Mouse (Mus musculus): ENCODE data around the gene March8. TPM values are rescaled to one million over a fixed set of nuclear protein-coding genes. Genes with fewer than 3 reads are reported as not detected.

The March8 gene
- polyA plus RNA-seq (2015; fragmentation: Illumina TruSeq; extraction: RNeasy Lipid Tissue Mini Kit (QIAGEN cat#74804); ENCODE audit: insufficient read depth, low read depth, low replicate concordance) = 15.3 TPM

GRCm38 (mm10) chr6:116337835-116338501 lies at the start of gene March8:
March8 (plus strand) TSS chr6:116338024.

Other genes with a start within 250 kb of the March8 start
- 3.4 TPM for gene Tmcc1, start 144.5 kb upstream of the March8 start, polyA plus RNA-seq (2015; fragmentation: Illumina TruSeq; extraction: RNeasy Lipid Tissue Mini Kit (QIAGEN cat#74804); ENCODE audit: insufficient read depth, low read depth, low replicate concordance)
- gene Washc2, start 130.0 kb upstream of the March8 start, polyA plus RNA-seq (2015; fragmentation: Illumina TruSeq; extraction: RNeasy Lipid Tissue Mini Kit (QIAGEN cat#74804); ENCODE audit: insufficient read depth, low read depth, low replicate concordance) = 10.4 TPM
- gene Zfand4, start 73.8 kb upstream of the March8 start, polyA plus RNA-seq (2015; fragmentation: Illumina TruSeq; extraction: RNeasy Lipid Tissue Mini Kit (QIAGEN cat#74804); ENCODE audit: insufficient read depth, low read depth, low replicate concordance) = 0.26 TPM
- 2.1 TPM for gene Alox5, start 123.2 kb downstream of the March8 start, polyA plus RNA-seq (2015; fragmentation: Illumina TruSeq; extraction: RNeasy Lipid Tissue Mini Kit (QIAGEN cat#74804); ENCODE audit: insufficient read depth, low read depth, low replicate concordance)
- gene Olfr211, start 151.1 kb downstream of the March8 start, polyA plus RNA-seq (2015; fragmentation: Illumina TruSeq; extraction: RNeasy Lipid Tissue Mini Kit (QIAGEN cat#74804); ENCODE audit: insufficient read depth, low read depth, low replicate concordance) = not detected
- not detected for gene Olfr212, start 168.5 kb downstream of the March8 start, polyA plus RNA-seq (2015; fragmentation: Illumina TruSeq; extraction: RNeasy Lipid Tissue Mini Kit (QIAGEN cat#74804); ENCODE audit: insufficient read depth, low read depth, low replicate concordance)
- not detected for gene Olfr213, start 200.4 kb downstream of the March8 start, polyA plus RNA-seq (2015; fragmentation: Illumina TruSeq; extraction: RNeasy Lipid Tissue Mini Kit (QIAGEN cat#74804); ENCODE audit: insufficient read depth, low read depth, low replicate concordance)
- not detected for gene Gm5580, start 213.1 kb downstream of the March8 start, polyA plus RNA-seq (2015; fragmentation: Illumina TruSeq; extraction: RNeasy Lipid Tissue Mini Kit (QIAGEN cat#74804); ENCODE audit: insufficient read depth, low read depth, low replicate concordance)
- gene Olfr214, start 216.2 kb downstream of the March8 start, polyA plus RNA-seq (2015; fragmentation: Illumina TruSeq; extraction: RNeasy Lipid Tissue Mini Kit (QIAGEN cat#74804); ENCODE audit: insufficient read depth, low read depth, low replicate concordance) = not detected
- gene Olfr215, start 246.2 kb downstream of the March8 start, polyA plus RNA-seq (2015; fragmentation: Illumina TruSeq; extraction: RNeasy Lipid Tissue Mini Kit (QIAGEN cat#74804); ENCODE audit: insufficient read depth, low read depth, low replicate concordance) = not detected

All from pancreas, adult 10 weeks (tissue).